Mouse (Mus musculus): ENCODE measurements at regions not wholly inside any gene's neighbourhood (a gene's known extent, or its start where the extent isn't known, plus 50 kb on each side); places are given as distances from the start of the nearest gene placed in this dataset.
A peak's percentile ranks its signal among the peaks of the same experiment; 100 is the strongest.

GRCm38 (mm10) chr7:113052952-113053351, 99.2 kb downstream of the Rassf10 start:
- no peak overlapping the region for H3K4me3 ChIP-seq (replicated peaks; ENCODE audit: low read depth, low read length)
- H3K27me3 ChIP-seq (ENCODE audit: control insufficient read depth, insufficient read depth, low read length) = no peaks in the 10 kb centered on the region
- H3K9ac ChIP-seq (replicated peaks; ENCODE audit: low read length) = no peak overlapping the region
- H3K9me3 ChIP-seq (ENCODE audit: control insufficient read depth, low read length) = no peaks in the 10 kb centered on the region
- 25% methylated on average over 1 of the region's 1 CpGs for WGBS
- H3K27ac ChIP-seq (replicated peaks; ENCODE audit: low read depth, low read length) = no peak overlapping the region
- DNase-seq = peak; percentile 12
- no peaks in the 10 kb centered on the region for H3K36me3 ChIP-seq (ENCODE audit: control insufficient read depth, insufficient read depth, low read length)
- H3K4me2 ChIP-seq (ENCODE audit: low read length) = no peak overlapping the region
- H3K4me1 ChIP-seq (ENCODE audit: control insufficient read depth, insufficient read depth, low read length) = 0 out of 2 replicates have a peak, but pooled peaks cover 3% of the 10 kb centered on the region
- no peak for ATAC-seq (ENCODE audit: low FRiP score, low TSS enrichment)

GRCm38 (mm10) chr7:113056421-113056820, 102.7 kb downstream of the Rassf10 start:
- H3K27ac ChIP-seq (replicated peaks; ENCODE audit: low read depth, low read length) = no peak overlapping the region
- ATAC-seq (ENCODE audit: low FRiP score, low TSS enrichment) = no peak
- no peak overlapping the region for H3K4me2 ChIP-seq (ENCODE audit: low read length)
- 94% methylated on average over 2 of the region's 2 CpGs for WGBS
- H3K27me3 ChIP-seq (ENCODE audit: control insufficient read depth, insufficient read depth, low read length) = no peaks in the 10 kb centered on the region
- no peaks in the 10 kb centered on the region for H3K36me3 ChIP-seq (ENCODE audit: control insufficient read depth, insufficient read depth, low read length)
- no peak overlapping the region for H3K9ac ChIP-seq (replicated peaks; ENCODE audit: low read length)
- H3K9me3 ChIP-seq (ENCODE audit: control insufficient read depth, low read length) = no peaks in the 10 kb centered on the region
- H3K4me1 ChIP-seq (ENCODE audit: control insufficient read depth, insufficient read depth, low read length) = no peaks in the 10 kb centered on the region
- no peak overlapping the region for H3K4me3 ChIP-seq (replicated peaks; ENCODE audit: low read depth, low read length)
- no peak for DNase-seq

- Histone ChIP-seq H3K4me2 (ENCODE audit: low read length) (no peak overlapping the region), H3K27me3 (ENCODE audit: control insufficient read depth, insufficient read depth, low read length) (no peaks in the 10 kb centered on the region), H3K9ac (replicated peaks; ENCODE audit: low read length) (no peak overlapping the region), H3K4me1 (ENCODE audit: control insufficient read depth, insufficient read depth, low read length) (no peaks in the 10 kb centered on the region), H3K36me3 (ENCODE audit: control insufficient read depth, insufficient read depth, low read length) (no peaks in the 10 kb centered on the region), H3K27ac (replicated peaks; ENCODE audit: low read depth, low read length) (no peak overlapping the region), H3K4me3 (replicated peaks; ENCODE audit: low read depth, low read length) (no peak overlapping the region), H3K9me3 (ENCODE audit: control insufficient read depth, low read length) (no peaks in the 10 kb centered on the region)
- DNase-seq (no peak), ATAC-seq (ENCODE audit: low FRiP score, low TSS enrichment) (no peak)
- 48% methylated on average over 12 of the region's 12 CpGs for WGBS
Observed at GRCm38 (mm10) chr7:113059211-113059966, 105.6 kb downstream of the Rassf10 start.

- DNase-seq (no peak), ATAC-seq (ENCODE audit: low FRiP score, low TSS enrichment) (no peak)
- Histone ChIP-seq H3K9me3 (ENCODE audit: control insufficient read depth, low read length) (no peaks in the 10 kb centered on the region), H3K4me3 (replicated peaks; ENCODE audit: low read depth, low read length) (no peak overlapping the region), H3K36me3 (ENCODE audit: control insufficient read depth, insufficient read depth, low read length) (no peaks in the 10 kb centered on the region), H3K27ac (replicated peaks; ENCODE audit: low read depth, low read length) (no peak overlapping the region), H3K9ac (replicated peaks; ENCODE audit: low read length) (no peak overlapping the region), H3K4me1 (ENCODE audit: control insufficient read depth, insufficient read depth, low read length) (no peaks in the 10 kb centered on the region), H3K4me2 (ENCODE audit: low read length) (no peak overlapping the region), H3K27me3 (ENCODE audit: control insufficient read depth, insufficient read depth, low read length) (no peaks in the 10 kb centered on the region)
- WGBS = 68% methylated on average over 5 of the region's 5 CpGs
Observed at GRCm38 (mm10) chr7:113059967-113060284, 106.2 kb downstream of the Rassf10 start.

- no peak for ATAC-seq (ENCODE audit: low FRiP score, low TSS enrichment)
- Histone ChIP-seq H3K27me3 (ENCODE audit: control insufficient read depth, insufficient read depth, low read length) (no peaks in the 10 kb centered on the region), H3K4me1 (ENCODE audit: control insufficient read depth, insufficient read depth, low read length) (no peaks in the 10 kb centered on the region), H3K36me3 (ENCODE audit: control insufficient read depth, insufficient read depth, low read length) (no peaks in the 10 kb centered on the region), H3K4me3 (replicated peaks; ENCODE audit: low read depth, low read length) (no peak overlapping the region), H3K4me2 (ENCODE audit: low read length) (no peak overlapping the region), H3K9me3 (ENCODE audit: control insufficient read depth, low read length) (no peaks in the 10 kb centered on the region), H3K27ac (replicated peaks; ENCODE audit: low read depth, low read length) (no peak overlapping the region), H3K9ac (replicated peaks; ENCODE audit: low read length) (no peak overlapping the region)
- DNase-seq = no peak
- WGBS = 77% methylated on average over 7 of the region's 7 CpGs
Observed at GRCm38 (mm10) chr7:113060991-113061390, 107.2 kb downstream of the Rassf10 start.

- Histone ChIP-seq H3K9me3 (ENCODE audit: control insufficient read depth, low read length) (no peaks in the 10 kb centered on the region), H3K9ac (replicated peaks; ENCODE audit: low read length) (no peak overlapping the region), H3K4me1 (ENCODE audit: control insufficient read depth, insufficient read depth, low read length) (no peaks in the 10 kb centered on the region), H3K27ac (replicated peaks; ENCODE audit: low read depth, low read length) (no peak overlapping the region), H3K36me3 (ENCODE audit: control insufficient read depth, insufficient read depth, low read length) (no peaks in the 10 kb centered on the region), H3K27me3 (ENCODE audit: control insufficient read depth, insufficient read depth, low read length) (no peaks in the 10 kb centered on the region), H3K4me3 (replicated peaks; ENCODE audit: low read depth, low read length) (no peak overlapping the region), H3K4me2 (ENCODE audit: low read length) (no peak overlapping the region)
- ATAC-seq (ENCODE audit: low FRiP score, low TSS enrichment) (no peak), DNase-seq (no peak)
- 79% methylated on average over 12 of the region's 12 CpGs for WGBS
Observed at GRCm38 (mm10) chr7:113066536-113066935, 112.8 kb downstream of the Rassf10 start.

GRCm38 (mm10) chr7:113068296-113068695, 114.5 kb downstream of the Rassf10 start:
- no peak overlapping the region for H3K27ac ChIP-seq (replicated peaks; ENCODE audit: low read depth, low read length)
- WGBS = 97% methylated on average over 6 of the region's 6 CpGs
- no peaks in the 10 kb centered on the region for H3K27me3 ChIP-seq (ENCODE audit: control insufficient read depth, insufficient read depth, low read length)
- H3K4me1 ChIP-seq (ENCODE audit: control insufficient read depth, insufficient read depth, low read length) = no peaks in the 10 kb centered on the region
- DNase-seq = no peak
- no peaks in the 10 kb centered on the region for H3K36me3 ChIP-seq (ENCODE audit: control insufficient read depth, insufficient read depth, low read length)
- H3K4me3 ChIP-seq (replicated peaks; ENCODE audit: low read depth, low read length) = no peak overlapping the region
- no peak overlapping the region for H3K4me2 ChIP-seq (ENCODE audit: low read length)
- H3K9ac ChIP-seq (replicated peaks; ENCODE audit: low read length) = no peak overlapping the region
- no peaks in the 10 kb centered on the region for H3K9me3 ChIP-seq (ENCODE audit: control insufficient read depth, low read length)
- no peak for ATAC-seq (ENCODE audit: low FRiP score, low TSS enrichment)

- Histone ChIP-seq H3K9ac (replicated peaks; ENCODE audit: low read length) (no peak overlapping the region), H3K27me3 (ENCODE audit: control insufficient read depth, insufficient read depth, low read length) (no peaks in the 10 kb centered on the region), H3K4me1 (ENCODE audit: control insufficient read depth, insufficient read depth, low read length) (peaks cover 4% of the 10 kb centered on the region; the same call in 1 of the 2 replicates), H3K9me3 (ENCODE audit: control insufficient read depth, low read length) (no peaks in the 10 kb centered on the region), H3K27ac (replicated peaks; ENCODE audit: low read depth, low read length) (no peak overlapping the region), H3K36me3 (ENCODE audit: control insufficient read depth, insufficient read depth, low read length) (no peaks in the 10 kb centered on the region), H3K4me3 (replicated peaks; ENCODE audit: low read depth, low read length) (no peak overlapping the region), H3K4me2 (ENCODE audit: low read length) (no peak overlapping the region)
- 77% methylated on average over 4 of the region's 4 CpGs for WGBS
- ATAC-seq (ENCODE audit: low FRiP score, low TSS enrichment) (no peak), DNase-seq (no peak)
Observed at GRCm38 (mm10) chr7:113069336-113069924, 115.7 kb downstream of the Rassf10 start.

GRCm38 (mm10) chr7:113071418-113071817, 117.7 kb downstream of the Rassf10 start:
- H3K4me3 ChIP-seq (replicated peaks; ENCODE audit: low read depth, low read length) = no peak overlapping the region
- no peak overlapping the region for H3K4me2 ChIP-seq (ENCODE audit: low read length)
- ATAC-seq (ENCODE audit: low FRiP score, low TSS enrichment) (no peak), DNase-seq (no peak)
- no peaks in the 10 kb centered on the region for H3K9me3 ChIP-seq (ENCODE audit: control insufficient read depth, low read length)
- no peaks in the 10 kb centered on the region for H3K27me3 ChIP-seq (ENCODE audit: control insufficient read depth, insufficient read depth, low read length)
- no peak overlapping the region for H3K27ac ChIP-seq (replicated peaks; ENCODE audit: low read depth, low read length)
- no peak overlapping the region for H3K9ac ChIP-seq (replicated peaks; ENCODE audit: low read length)
- H3K36me3 ChIP-seq (ENCODE audit: control insufficient read depth, insufficient read depth, low read length) = no peaks in the 10 kb centered on the region
- peaks cover 4% of the 10 kb centered on the region; the same call in 1 of the 2 replicates for H3K4me1 ChIP-seq (ENCODE audit: control insufficient read depth, insufficient read depth, low read length)
- 76% methylated on average over 1 of the region's 1 CpGs for WGBS

Measured in midbrain, embryonic 14.5 days (tissue).